Mouse (Mus musculus) heart, adult 11 months (tissue): ENCODE data around the gene Mum1l1.
A peak's percentile ranks its signal among the peaks of the same experiment; 100 is the strongest.
"Not testable (repeated sequence)": the region's sequence is repeated elsewhere in the genome, so short reads cannot be mapped to it uniquely, and the experiment has no call there.

Experiments
- DNase-seq: peaks from one replicate; pipeline ENCODE4 v3.0.0; 2022

The Mum1l1 gene

DNA sequence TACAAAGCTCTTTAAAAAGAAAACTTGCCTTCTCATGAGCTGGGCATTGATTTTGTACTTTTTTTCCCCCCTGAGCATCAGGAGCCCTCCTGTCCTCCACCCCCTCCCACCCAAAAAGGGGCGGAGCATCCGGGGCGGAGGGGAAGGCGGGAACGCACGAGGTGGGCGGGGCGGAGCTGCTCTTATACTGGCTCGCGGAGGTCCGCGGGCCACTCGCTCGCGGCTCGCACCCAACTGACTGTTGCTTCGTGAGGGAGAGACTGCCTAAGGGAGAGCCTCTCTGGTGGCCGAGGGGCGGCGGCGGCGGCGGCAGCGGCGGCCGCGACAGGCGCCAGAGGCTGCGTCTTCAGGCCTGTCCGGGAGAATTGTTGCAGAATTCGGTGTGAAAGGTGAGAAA, at the start of gene Mum1l1:
Gene Mum1l1 (plus strand): TSS at position 214 of the 397 bp plus-strand sequence.
- DNase-seq: peak; percentile 96

- DNase-seq: no peak
Measured at GRCm38 (mm10) chrX:139178928-139179327, 30.9 kb upstream of the Mum1l1 start, which contains the start of gene 4933428M09Rik. Gene 4933428M09Rik, plus strand, starts transcription at chrX:139179228.

DNA sequence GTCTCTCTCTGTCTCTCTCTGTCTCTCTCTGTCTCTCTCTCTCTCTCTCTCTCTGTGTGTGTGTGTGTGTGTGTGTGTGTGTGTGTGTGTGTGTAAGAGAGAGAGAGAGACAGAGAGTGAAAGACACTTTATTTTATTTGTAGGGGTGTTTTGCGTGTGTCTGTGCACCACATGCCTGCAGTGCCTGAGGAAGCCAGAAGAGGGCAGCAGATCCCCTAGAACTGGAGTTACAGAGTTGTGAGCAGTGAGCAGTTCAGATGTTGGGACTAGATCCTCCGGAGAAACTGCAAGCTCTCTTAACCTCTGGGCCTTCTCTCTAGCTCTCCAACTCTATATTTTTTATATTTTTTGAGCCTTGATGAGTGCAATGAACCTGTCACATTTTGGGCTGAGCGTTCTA, 18.3 kb upstream of the Mum1l1 start:
- not testable (repeated sequence) for DNase-seq

DNA sequence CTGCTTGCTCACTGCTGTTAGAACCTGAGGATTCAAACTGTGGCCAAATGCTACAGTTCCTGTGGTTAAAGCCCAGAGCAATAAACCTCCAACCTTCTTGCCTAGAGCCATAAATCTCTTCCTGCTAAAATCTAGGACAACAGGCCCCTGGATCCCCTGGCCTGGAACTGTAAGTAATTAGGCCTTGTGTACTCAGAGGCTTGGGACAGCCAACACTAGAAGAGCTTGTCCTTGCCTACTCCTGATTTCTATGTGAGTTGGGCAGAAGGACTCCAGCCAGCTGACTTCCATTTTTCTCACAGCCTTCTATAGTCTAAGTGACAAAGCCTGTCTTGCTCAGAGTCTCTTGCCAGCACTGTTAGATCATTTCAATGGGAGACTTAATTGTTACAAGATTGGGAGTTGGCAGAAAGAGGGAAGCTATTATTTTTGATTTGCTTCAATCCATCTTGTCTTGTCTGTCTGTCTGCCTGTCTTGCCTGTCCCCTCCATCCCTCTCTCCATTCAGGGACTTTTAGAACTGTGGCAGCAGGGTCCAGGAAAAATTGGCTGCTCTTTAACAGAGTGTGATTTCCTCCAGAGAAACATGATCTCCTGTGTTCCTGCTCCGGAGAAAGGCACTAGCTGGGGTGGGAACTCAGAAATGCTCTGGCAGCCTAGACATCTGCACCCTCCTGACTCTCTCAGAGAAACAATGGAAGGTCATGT, 15.1 kb upstream of the Mum1l1 start:
- DNase-seq: no peak

- not testable (repeated sequence) for DNase-seq
Measured at GRCm38 (mm10) chrX:139209191-139209828, 532 bp upstream of the Mum1l1 start.

GRCm38 (mm10) chrX:139214765-139215164, 4.9 kb downstream of the Mum1l1 start:
- no peak for DNase-seq

DNA sequence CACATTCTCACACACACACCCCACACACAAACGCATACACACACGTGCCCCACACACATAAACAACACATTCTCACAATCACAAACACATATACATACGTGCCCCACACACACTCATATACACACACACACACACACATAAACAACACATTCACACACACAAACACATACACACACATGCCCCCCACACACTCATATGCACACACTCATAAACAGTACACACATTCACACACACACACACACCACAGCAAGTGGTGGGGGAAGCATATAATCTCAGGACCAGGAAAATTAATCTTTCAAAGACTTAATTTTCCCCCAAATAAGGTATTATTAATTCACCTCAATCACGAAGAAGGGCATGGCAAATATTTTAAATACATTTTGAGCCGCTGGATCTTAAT, 6.6 kb downstream of the Mum1l1 start:
- no peak for DNase-seq

- no peak for DNase-seq
Measured at GRCm38 (mm10) chrX:139216991-139217593, 7.2 kb downstream of the Mum1l1 start.

DNA sequence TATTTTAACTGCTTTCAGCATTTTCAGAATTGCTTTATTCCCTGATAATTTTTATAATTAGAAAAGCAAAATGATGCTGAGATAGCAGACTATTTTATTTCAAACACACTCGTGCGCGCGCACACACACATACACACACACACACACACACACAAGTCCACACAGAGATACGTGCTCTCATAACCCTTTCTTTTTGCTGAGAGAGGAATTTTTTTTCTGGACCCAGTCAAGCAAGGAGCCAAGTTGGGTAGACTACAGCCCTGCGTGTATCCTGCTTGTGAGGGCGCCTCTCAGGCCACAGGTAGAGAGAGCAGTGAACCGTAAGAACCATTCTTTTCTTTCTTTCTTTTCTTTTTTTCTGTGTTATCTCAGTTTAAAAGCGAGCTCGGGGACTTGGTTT, 7.9 kb downstream of the Mum1l1 start:
- no peak for DNase-seq

DNA sequence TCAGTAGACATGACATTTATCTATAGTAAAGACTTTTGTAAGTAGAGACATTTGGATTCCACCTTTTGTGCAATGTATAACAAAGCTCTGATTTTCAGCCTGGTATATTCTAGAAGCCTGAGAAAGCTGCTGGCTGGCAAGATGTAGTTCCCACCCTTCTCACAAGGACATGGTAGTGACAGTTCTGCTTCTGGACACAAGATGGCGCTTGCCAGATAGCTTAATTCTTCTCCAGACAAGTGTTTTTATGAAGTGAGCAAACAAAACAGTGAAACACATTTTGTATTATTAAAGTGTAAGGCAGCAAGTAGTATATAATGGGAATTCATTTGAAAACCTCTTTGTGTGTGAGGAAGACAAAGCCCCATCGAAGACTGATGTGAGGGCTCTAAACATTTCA, 9.2 kb downstream of the Mum1l1 start:
- no peak for DNase-seq

GRCm38 (mm10) chrX:139220830-139221229, 11.0 kb downstream of the Mum1l1 start:
- DNase-seq: peak; percentile 72

DNA sequence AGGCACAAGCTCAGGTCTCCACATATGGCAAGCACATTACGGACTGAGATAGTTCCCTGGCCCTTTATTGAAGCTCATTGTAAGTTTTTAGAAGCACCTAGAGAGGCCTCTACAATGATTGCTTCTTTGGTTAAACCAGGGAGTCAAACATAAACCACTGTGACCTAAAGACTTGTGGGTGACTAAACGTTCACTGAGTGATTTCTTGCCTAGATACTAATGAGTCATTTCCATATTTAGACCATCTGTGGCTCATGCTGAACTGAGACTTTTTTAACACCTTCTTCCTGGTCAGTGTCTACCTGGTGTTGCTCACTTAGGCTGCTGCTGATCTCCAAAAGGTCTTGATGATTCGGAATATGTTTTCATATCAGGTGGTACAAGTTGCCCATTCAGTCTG, 12.1 kb downstream of the Mum1l1 start:
- DNase-seq: no peak

- DNase-seq: peak; percentile 95
Measured at GRCm38 (mm10) chrX:139231143-139231542, 21.3 kb downstream of the Mum1l1 start.

DNA sequence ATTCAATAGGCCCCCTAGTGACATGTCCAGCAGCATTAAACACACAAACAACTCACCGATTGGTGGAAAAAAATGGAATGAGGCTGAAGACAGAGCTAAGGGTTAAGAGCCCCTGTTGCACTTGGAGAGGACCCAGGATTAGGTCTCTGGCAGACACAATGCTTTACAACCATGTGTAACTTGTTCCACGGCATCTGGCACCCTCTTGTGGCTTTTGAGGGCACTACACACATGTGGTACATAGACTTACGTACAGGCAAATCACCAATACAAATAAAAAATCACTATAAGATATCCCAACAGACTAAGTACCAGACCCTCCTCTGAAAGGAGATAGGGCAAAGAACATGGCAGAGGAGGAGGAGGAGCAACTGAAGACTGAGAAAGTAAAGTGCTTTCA, 37.5 kb downstream of the Mum1l1 start:
- DNase-seq: no peak

- DNase-seq: no peak
Measured at GRCm38 (mm10) chrX:139257072-139257471, 47.2 kb downstream of the Mum1l1 start.

- no peak for DNase-seq
Measured at GRCm38 (mm10) chrX:139281966-139282365, 72.1 kb downstream of the Mum1l1 start.
